Mouse (Mus musculus): ENCODE results near the gene Xpnpep2. TPM values are rescaled to one million over a fixed set of nuclear protein-coding genes. Genes with fewer than 3 reads are reported as not detected.

Gene Xpnpep2
- polyA plus RNA-seq (2012; rRNA removed; ENCODE audit: low replicate concordance): 8.6 and 67.5 TPM in 2 replicates

DNA sequence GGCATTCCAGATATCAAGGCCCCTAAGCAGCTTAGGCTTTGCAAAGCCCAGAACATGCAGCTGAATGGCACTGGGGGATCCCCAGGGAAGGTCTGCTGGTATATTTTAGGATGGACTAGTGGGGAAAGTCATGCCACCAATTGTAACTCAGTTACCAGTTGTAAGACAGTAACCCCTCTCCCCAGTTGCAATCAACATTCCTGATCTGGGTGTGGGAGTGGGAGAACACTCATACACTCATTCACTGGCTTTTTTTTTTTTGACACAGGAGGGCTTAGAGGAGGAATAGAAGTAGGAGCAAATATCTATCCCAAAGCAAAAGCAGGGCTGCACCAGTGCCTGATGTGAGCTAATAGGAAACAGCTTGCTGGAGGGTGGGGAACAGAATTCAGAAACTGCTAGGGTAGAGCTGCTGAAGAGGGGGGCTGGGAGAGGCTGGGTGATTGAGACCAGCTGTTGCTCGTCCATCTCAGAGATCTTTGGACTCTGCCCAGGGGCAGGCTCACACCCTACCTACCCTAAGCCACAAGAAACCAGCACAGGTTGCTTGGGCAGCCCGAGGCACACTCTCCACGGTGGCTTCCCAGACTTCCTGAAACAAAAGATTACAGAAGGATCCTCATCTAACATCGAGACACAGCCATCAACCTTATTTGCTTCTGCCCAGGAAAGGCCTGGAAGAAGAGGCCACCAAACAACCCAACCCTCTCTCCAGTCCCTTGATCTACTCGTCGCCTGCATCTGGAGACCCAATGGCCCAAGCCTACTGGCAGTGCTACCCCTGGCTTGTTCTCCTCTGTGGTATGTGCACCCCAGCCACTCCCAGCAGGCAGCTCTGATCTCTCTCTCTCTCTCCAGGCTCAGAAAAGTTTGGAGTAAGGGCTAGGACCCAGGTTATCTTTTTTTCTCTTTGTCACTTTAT is at the start of gene Xpnpep2:
Gene Xpnpep2 (plus strand): TSS at position 332 of the 922 bp plus-strand sequence.

DNA sequence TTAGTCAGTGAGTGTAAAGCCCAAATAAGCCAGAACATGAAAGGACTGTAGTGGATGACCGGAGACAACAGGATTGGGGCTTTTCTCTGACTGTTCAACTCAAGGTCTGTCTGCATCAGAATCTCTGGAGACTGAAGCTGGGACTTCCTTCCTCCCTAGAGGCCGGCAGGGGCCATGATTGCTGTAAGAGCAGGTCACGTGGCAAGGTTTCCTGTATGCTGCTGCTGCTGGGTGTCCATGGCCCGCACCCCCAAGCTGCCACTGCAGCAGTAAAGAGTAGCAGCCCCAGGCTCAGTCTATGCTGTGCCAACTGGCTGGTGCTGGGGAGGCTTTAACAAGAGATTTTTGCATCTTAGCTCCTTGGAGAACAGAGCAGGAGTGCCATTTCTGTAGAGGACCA is 37.7 kb downstream of the Xpnpep2 start, which contains the start of gene Sash3:
Gene Sash3 (plus strand): TSS at position 175 of the 400 bp plus-strand sequence.

Other genes starting within 250 kb of the Xpnpep2 start
- 1.4 TPM in 1 of 2 replicates, not detected in the other for gene Smarca1, start 215.8 kb upstream of the Xpnpep2 start, polyA plus RNA-seq (2012; rRNA removed; ENCODE audit: low replicate concordance)
- 0.82 and 2.0 TPM in 2 replicates for gene Ocrl, start 196.3 kb upstream of the Xpnpep2 start, polyA plus RNA-seq (2012; rRNA removed; ENCODE audit: low replicate concordance)
- gene Apln, start 73.9 kb upstream of the Xpnpep2 start, polyA plus RNA-seq (2012; rRNA removed; ENCODE audit: low replicate concordance): 0.56 and 0.90 TPM in 2 replicates
- gene Sash3, start 37.7 kb downstream of the Xpnpep2 start, polyA plus RNA-seq (2012; rRNA removed; ENCODE audit: low replicate concordance): 1.7 and 4.4 TPM in 2 replicates
- gene Zdhhc9, start 100.2 kb downstream of the Xpnpep2 start, polyA plus RNA-seq (2012; rRNA removed; ENCODE audit: low replicate concordance): 29.2 and 29.9 TPM in 2 replicates
- gene Utp14a, start 148.1 kb downstream of the Xpnpep2 start, polyA plus RNA-seq (2012; rRNA removed; ENCODE audit: low replicate concordance): 0.19 and 0.58 TPM in 2 replicates
- 3.3 and 4.4 TPM in 2 replicates for gene Bcorl1, start 232.6 kb downstream of the Xpnpep2 start, polyA plus RNA-seq (2012; rRNA removed; ENCODE audit: low replicate concordance)